Mouse (Mus musculus): ENCODE data around the gene Gm14409. TPM values are rescaled to one million over a fixed set of nuclear protein-coding genes. Genes with fewer than 3 reads are reported as not detected.
"Not testable (repeated sequence)": the region's sequence is repeated elsewhere in the genome, so short reads cannot be mapped to it uniquely, and the experiment has no call there.

The Gm14409 gene
- polyA plus RNA-seq (2015; fragmentation: Nextera tagmentation; extraction: Ambion mirVana) = not detected in 2 replicates

DNA sequence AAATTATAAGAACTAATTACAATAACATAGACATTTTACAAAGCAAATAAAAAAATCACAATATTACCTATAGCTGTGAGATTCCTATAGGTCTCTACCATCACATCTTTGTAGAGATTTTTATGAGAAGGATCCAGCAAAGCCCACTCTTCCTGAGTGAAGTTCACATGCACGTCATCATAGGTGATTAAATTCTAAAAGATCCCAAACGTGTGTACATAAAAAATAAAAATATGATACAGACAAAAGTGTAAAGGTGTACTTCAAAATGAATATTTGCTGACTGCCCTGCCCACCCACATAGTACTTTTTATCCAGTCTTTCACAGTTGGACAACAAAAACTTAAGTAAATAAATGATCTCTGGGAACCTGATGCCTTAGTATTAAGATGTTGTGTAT is at the start of gene Gm14409:
Gene Gm14409, minus strand, starts transcription at position 101 of the 400 bp plus-strand sequence.
- DNase-seq (ENCODE audit: low spot score) = not testable (repeated sequence)

DNA sequence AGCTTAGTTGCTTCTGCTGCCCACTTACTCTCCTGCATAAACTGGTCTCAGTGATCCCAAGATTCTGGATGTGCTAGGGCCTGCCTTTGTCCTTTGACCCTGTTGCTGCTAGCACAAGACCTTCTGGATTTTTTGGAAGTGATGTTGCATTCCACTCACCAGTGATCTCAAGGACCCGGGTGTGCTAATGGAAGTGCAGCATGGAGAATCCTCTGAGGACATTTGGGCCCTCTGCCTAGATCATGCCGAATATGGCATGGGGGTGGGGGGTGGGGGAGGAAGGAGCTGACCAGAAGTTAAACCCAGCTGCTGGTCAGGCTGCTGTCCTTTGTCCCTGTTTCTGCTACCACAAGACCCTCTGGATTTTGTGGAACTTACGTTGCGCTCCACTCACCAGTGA is 42.8 kb upstream of the Gm14409 start:
- DNase-seq (ENCODE audit: low spot score) = not testable (repeated sequence)

GRCm38 (mm10) chr2:177304980-177305379 is 38.1 kb upstream of the Gm14409 start:
- DNase-seq (ENCODE audit: low spot score) = not testable (repeated sequence)

- not testable (repeated sequence) for DNase-seq (ENCODE audit: low spot score)
Measured at GRCm38 (mm10) chr2:177283701-177284100, 16.9 kb upstream of the Gm14409 start.

GRCm38 (mm10) chr2:177277754-177278153 is 10.9 kb upstream of the Gm14409 start:
- not testable (repeated sequence) for DNase-seq (ENCODE audit: low spot score)

- not testable (repeated sequence) for DNase-seq (ENCODE audit: low spot score)
Measured at GRCm38 (mm10) chr2:177272237-177272636, 5.4 kb upstream of the Gm14409 start.

DNA sequence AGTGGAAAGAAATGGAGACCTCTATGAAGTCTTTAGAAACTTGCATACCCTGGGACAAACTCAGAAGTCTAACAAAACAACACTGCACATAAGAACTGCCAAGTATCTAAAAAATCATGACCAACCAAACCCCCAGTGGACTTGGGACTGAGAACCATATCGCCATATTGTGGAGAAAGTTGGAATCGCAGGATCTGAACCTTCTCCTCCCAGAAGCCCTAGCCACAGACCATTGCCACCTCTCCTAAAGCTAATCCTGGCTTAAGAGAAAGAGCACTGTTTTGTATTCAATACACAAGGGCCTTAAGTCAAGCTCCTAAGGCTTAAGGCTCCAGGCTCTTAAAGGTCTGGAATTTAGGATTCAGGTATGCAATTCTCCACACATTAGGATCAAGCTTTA is 19.4 kb downstream of the Gm14409 start:
- DNase-seq (ENCODE audit: low spot score) = not testable (repeated sequence)

- not testable (repeated sequence) for DNase-seq (ENCODE audit: low spot score)
Measured at GRCm38 (mm10) chr2:177230461-177230860, 36.4 kb downstream of the Gm14409 start.

Other genes starting within 250 kb of the Gm14409 start
- gene Gm14401, start 192.7 kb downstream of the Gm14409 start, polyA plus RNA-seq (2015; fragmentation: Nextera tagmentation; extraction: Ambion mirVana) = 0.25 TPM in 1 of 2 replicates, not detected in the other
- 18.6 and 21.5 TPM in 2 replicates for gene Gm14410, start 60.6 kb downstream of the Gm14409 start, polyA plus RNA-seq (2015; fragmentation: Nextera tagmentation; extraction: Ambion mirVana)
- 0.10 and 0.14 TPM in 2 replicates for gene Gm14412, start 57.3 kb upstream of the Gm14409 start, polyA plus RNA-seq (2015; fragmentation: Nextera tagmentation; extraction: Ambion mirVana)
- gene Gm14418, start 131.3 kb upstream of the Gm14409 start, polyA plus RNA-seq (2015; fragmentation: Nextera tagmentation; extraction: Ambion mirVana) = 3.3 and 4.0 TPM in 2 replicates
- gene Zfp970, start 197.7 kb upstream of the Gm14409 start, polyA plus RNA-seq (2015; fragmentation: Nextera tagmentation; extraction: Ambion mirVana) = 3.7 and 4.9 TPM in 2 replicates
- 1.4 and 1.5 TPM in 2 replicates for gene Gm14403, start 231.2 kb upstream of the Gm14409 start, polyA plus RNA-seq (2015; fragmentation: Nextera tagmentation; extraction: Ambion mirVana)